Mouse (Mus musculus) hindbrain, embryonic 11.5 days (tissue): ENCODE results near the gene C2cd4a. TPM values are rescaled to one million over a fixed set of nuclear protein-coding genes. Genes with fewer than 3 reads are reported as not detected.

Experiments
- ATAC-seq: fragments of 200-750 bp; cut with Nextera tagmentation; 2 replicates; pipeline ENCODE4 v1.8.0; 2017; ENCODE audit warnings: mild to moderate bottlenecking, moderate TSS enrichment, moderate library complexity; ENCODE audit not compliant: low FRiP score
- DNase-seq: peaks from one replicate; pipeline ENCODE4 v3.0.0-alpha.2; 2015; ENCODE audit warnings: low spot score
- H3K27ac ChIP-seq: fragments of 300-500 bp; sonication (generic); 2 replicates; pipeline ENCODE4 v1.5.1; 2014; ENCODE audit warnings: mild to moderate bottlenecking, low read depth, low read length
- H3K27me3 ChIP-seq: fragments of 300-500 bp; sonication (generic); 2 replicates; pipeline ENCODE4 v1.6.1; 2014; ENCODE audit warnings: mild to moderate bottlenecking, low read length, moderate library complexity, mixed read lengths; ENCODE audit not compliant: control insufficient read depth, insufficient read depth
- H3K36me3 ChIP-seq: fragments of 300-500 bp; sonication (generic); 2 replicates; pipeline ENCODE4 v1.6.1; 2014; ENCODE audit warnings: mild to moderate bottlenecking, low read length, moderate library complexity, mixed read lengths; ENCODE audit not compliant: control insufficient read depth, insufficient read depth
- H3K4me1 ChIP-seq: fragments of 300-500 bp; sonication (generic); replicated peaks from 2 replicates; pipeline ENCODE4 v1.6.1; 2014; ENCODE audit warnings: low read length, mixed read lengths; ENCODE audit not compliant: control insufficient read depth, insufficient read depth
- H3K4me2 ChIP-seq: fragments of 300-500 bp; sonication (generic); replicated peaks from 2 replicates; pipeline ENCODE4 v1.6.1; 2014; ENCODE audit warnings: mild to moderate bottlenecking, low read depth, low read length
- H3K4me3 ChIP-seq: fragments of 300-500 bp; sonication (generic); 2 replicates; pipeline ENCODE4 v1.5.1; 2014; ENCODE audit warnings: low read depth, low read length
- H3K9ac ChIP-seq: fragments of 300-500 bp; sonication (generic); 2 replicates; pipeline ENCODE4 v1.6.1; 2014; ENCODE audit warnings: low read depth, low read length
- H3K9me3 ChIP-seq: fragments of 300-500 bp; sonication (generic); 2 replicates; pipeline ENCODE4 v1.6.1; 2016; ENCODE audit warnings: low read length; ENCODE audit not compliant: control insufficient read depth
- WGBS: fragments of 180-500 bp; shearing (Covaris S2); extraction: QIAGEN DNeasy Blood & Tissue Kit; methylation state at CpG from one replicate; pipeline ENCODE4 v1.1.7; 2014; 5-methylcytosine and 5-hydroxymethylcytosine counted together
- polyA plus RNA-seq: library from polyadenylated mRNA; unstranded; fragments of >200 nt; fragmentation: Nextera tagmentation; extraction: Ambion mirVana; gene quantifications from 2 replicates; pipeline ENCODE4 v1.2.1, GENCODE M21; 2014

The C2cd4a gene
- polyA plus RNA-seq, 1 experiment from 2014 or later = not detected

DNA sequence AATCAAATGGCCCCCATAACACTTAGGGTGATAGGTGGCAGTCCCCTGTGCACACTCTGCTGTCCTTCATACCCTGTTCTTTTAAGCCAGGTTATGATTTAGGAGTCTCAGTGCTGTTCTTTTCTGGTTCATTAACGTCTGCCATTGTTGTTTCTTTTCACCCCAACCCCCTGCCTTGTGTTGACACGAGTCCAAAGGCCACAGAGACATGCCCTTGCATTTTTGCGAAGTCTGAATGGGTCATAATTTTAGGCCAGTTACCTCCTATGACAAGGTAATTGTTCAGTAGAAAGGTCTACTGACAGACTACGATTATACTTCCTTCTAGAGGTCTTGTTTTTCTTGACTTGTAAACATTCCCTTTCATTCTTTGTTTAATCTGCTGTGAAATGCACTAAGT lies 31.9 kb upstream of the C2cd4a start:
- ATAC-seq (no peak), DNase-seq (no peak)
- Histone ChIP-seq H3K27ac (no peak overlapping the region), H3K4me1 (no peaks in the 10 kb centered on the region), H3K9me3 (no peaks in the 10 kb centered on the region), H3K4me3 (no peak overlapping the region), H3K4me2 (no peak overlapping the region), H3K36me3 (no peaks in the 10 kb centered on the region), H3K9ac (no peak overlapping the region), H3K27me3 (no peaks in the 10 kb centered on the region)
- WGBS = 33% methylated on average over 4 of the region's 4 CpGs

DNA sequence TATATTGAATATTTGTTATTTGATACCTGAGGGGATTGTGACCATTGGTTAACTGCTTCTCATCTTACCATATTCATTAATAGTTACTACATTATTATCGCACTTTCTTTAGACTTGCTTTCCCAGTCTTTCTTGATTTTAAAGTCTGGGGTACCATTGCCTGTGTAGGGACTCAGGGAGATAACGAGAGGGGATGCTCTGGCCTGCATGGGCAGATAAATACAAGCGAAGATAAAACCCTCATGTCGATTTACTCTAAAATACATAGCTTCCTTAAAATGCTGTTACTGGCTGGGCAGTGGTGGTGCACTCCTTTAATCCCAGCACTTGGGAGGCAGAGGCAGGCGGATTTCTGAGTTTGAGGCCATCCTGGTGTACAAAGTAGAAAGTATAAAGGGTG lies 31.2 kb upstream of the C2cd4a start:
- DNase-seq = no peak
- H3K9me3 ChIP-seq = no peaks in the 10 kb centered on the region
- H3K4me2 ChIP-seq = no peak overlapping the region
- H3K4me1 ChIP-seq = no peaks in the 10 kb centered on the region
- H3K27ac ChIP-seq = no peak overlapping the region
- ATAC-seq = no peak
- no peak overlapping the region for H3K4me3 ChIP-seq
- H3K9ac ChIP-seq = no peak overlapping the region
- H3K36me3 ChIP-seq = no peaks in the 10 kb centered on the region
- H3K27me3 ChIP-seq = no peaks in the 10 kb centered on the region
- 90% methylated on average over 5 of the region's 5 CpGs for WGBS

DNA sequence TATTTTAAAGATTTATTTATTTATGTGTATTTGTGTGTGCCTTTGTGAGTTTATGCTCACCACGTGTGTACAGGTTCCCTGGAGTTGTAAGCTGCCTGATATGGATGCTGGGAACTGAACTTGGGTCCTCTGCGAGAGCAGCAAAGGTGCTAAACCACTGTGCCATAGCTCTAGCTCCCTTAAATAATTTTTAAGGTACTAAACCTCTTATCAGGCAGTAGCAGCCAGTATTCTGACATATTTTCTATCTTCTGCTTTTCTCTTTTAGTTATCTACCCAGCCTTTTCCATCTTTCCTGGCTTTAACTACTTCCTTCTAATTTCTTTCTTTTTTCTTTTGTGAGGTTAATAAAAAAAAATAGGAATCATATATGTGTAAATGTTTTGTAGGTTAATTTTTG lies 28.1 kb upstream of the C2cd4a start:
- DNase-seq (no peak), ATAC-seq (no peak)
- no peaks in the 10 kb centered on the region for H3K9me3 ChIP-seq
- no peak overlapping the region for H3K4me2 ChIP-seq
- H3K36me3 ChIP-seq = no peaks in the 10 kb centered on the region
- no peaks in the 10 kb centered on the region for H3K27me3 ChIP-seq
- 88% methylated on average over 2 of the region's 2 CpGs for WGBS
- H3K4me3 ChIP-seq = no peak overlapping the region
- H3K9ac ChIP-seq = no peak overlapping the region
- no peaks in the 10 kb centered on the region for H3K4me1 ChIP-seq
- no peak overlapping the region for H3K27ac ChIP-seq

DNA sequence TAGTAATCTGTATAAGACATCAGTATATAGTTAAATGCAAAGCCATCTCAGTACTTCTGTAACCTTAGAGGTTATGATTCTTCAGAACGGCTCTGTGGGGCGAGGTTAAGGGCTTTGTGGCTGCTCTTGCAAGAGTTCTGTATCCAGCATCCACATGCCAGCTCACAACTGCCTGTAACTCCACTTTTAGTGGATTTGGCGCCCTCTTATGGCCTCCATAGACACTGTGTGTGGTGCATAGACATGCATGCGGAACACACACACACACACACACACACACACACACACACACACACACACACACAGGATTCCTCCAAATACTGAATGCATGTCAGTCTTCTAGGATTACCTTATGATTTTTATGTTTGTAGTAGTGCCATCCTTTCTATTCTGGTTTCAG lies 19.0 kb upstream of the C2cd4a start:
- Histone ChIP-seq H3K27ac (no peak overlapping the region), H3K4me1 (no peaks in the 10 kb centered on the region), H3K4me3 (no peak overlapping the region), H3K9ac (no peak overlapping the region), H3K36me3 (no peaks in the 10 kb centered on the region), H3K9me3 (no peaks in the 10 kb centered on the region), H3K4me2 (no peak overlapping the region), H3K27me3 (no peaks in the 10 kb centered on the region)
- DNase-seq = no peak
- WGBS = 82% methylated on average over 4 of the region's 4 CpGs
- ATAC-seq = no peak

DNA sequence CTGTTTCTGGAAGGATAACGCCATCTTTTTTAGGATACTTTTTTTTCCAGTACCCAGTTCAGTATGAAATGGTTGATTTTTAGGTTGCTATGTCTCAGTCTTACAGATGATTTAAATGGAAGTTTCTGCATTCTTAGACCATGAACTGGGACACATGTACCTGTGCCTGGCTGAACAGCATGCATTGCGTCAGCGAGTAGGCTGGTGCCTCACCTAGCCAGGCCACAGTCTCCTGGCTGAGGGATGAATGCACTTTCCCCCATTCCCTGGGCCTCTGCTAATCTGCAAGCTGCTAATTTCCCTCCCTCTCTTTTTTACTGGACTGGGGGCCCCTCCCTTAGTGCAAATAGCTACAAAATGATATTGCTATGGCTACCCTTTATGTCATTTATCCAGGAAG lies 17.7 kb upstream of the C2cd4a start:
- 95% methylated on average over 3 of the region's 3 CpGs for WGBS

DNA sequence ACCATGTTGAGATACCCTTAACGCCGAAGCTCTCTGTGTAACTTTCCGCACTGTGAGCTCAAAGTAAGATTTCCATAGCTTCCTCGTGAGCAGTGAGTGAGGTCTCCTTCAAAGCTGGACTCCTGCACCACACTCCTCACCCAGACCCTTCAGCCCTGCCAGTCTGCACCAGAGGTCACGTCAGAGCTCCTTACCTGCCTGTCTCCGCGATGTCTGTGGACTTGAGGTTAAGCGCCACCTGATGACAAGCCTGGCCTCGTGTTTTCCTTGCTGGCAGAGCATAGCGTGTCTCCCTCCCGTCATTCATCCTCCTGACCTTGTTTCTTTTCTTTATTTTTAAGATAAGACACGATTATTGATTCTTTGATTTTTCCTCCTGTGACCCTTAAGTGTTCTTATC lies 17.3 kb upstream of the C2cd4a start:
- H3K27me3 ChIP-seq = no peaks in the 10 kb centered on the region
- H3K4me3 ChIP-seq = no peak overlapping the region
- H3K36me3 ChIP-seq = no peaks in the 10 kb centered on the region
- no peaks in the 10 kb centered on the region for H3K9me3 ChIP-seq
- WGBS = 84% methylated on average over 12 of the region's 12 CpGs
- H3K4me2 ChIP-seq = no peak overlapping the region
- no peak overlapping the region for H3K9ac ChIP-seq
- no peak overlapping the region for H3K27ac ChIP-seq
- no peak for DNase-seq
- no peaks in the 10 kb centered on the region for H3K4me1 ChIP-seq
- no peak for ATAC-seq

More for the DNA sequence above, 17.7 kb upstream of the C2cd4a start:
- H3K9me3 ChIP-seq = no peaks in the 10 kb centered on the region
- H3K27me3 ChIP-seq = no peaks in the 10 kb centered on the region
- no peak overlapping the region for H3K9ac ChIP-seq
- no peak overlapping the region for H3K4me3 ChIP-seq
- H3K4me2 ChIP-seq = no peak overlapping the region
- H3K27ac ChIP-seq = no peak overlapping the region
- no peaks in the 10 kb centered on the region for H3K36me3 ChIP-seq
- H3K4me1 ChIP-seq = no peaks in the 10 kb centered on the region
- no peak for DNase-seq
- ATAC-seq = no peak

DNA sequence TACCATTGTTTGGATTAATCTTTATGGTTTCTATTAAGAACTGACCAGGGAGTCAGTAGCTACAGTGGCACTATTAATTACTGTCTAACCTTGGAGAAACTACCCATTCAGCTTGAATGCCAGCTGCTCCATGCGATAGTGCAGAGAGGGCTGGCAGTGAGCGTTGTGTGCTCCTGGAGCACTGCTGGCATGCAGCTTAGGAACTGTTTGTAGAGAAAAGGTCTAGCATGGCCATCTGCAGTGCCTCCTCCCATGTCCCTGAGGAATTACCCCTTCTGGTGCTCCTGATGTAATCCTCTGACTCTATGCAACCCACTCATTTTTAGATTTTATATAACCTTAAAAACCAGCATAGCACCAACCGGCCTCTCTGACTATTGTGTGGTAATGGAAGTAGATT lies 15.5 kb upstream of the C2cd4a start:
- WGBS = 88% methylated on average over 3 of the region's 3 CpGs
- Histone ChIP-seq H3K4me1 (no peaks in the 10 kb centered on the region), H3K4me3 (no peak overlapping the region), H3K9me3 (no peaks in the 10 kb centered on the region), H3K27me3 (no peaks in the 10 kb centered on the region), H3K4me2 (no peak overlapping the region), H3K27ac (no peak overlapping the region), H3K9ac (no peak overlapping the region), H3K36me3 (no peaks in the 10 kb centered on the region)
- no peak for DNase-seq
- ATAC-seq = no peak

DNA sequence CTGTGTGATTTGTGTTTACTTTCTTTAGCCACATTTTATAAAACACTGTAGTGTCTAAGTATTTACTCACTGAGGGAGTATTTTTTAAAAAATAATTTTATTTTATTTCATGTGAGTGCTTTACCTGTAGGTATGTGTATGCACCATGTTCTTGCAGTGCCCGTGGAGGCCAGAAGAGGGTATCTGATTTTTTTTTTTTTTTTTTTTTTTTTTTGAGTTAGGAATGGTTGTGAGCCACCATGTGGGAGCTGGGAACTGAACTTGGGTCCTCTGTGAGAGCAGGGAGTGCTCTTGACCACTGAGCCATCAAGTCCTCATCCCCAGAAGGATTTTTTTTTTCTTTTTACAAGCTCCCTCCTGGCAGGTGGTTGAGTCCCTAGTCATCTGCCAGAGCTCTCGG lies 14.0 kb upstream of the C2cd4a start:
- Histone ChIP-seq H3K4me1 (no peaks in the 10 kb centered on the region), H3K4me3 (no peak overlapping the region), H3K27ac (no peak overlapping the region), H3K36me3 (no peaks in the 10 kb centered on the region), H3K4me2 (no peak overlapping the region), H3K9ac (no peak overlapping the region), H3K9me3 (no peaks in the 10 kb centered on the region), H3K27me3 (no peaks in the 10 kb centered on the region)
- whole genome bisulfite sequencing = 97% methylated on average over 2 of the region's 2 CpGs
- DNase-seq = no peak
- ATAC-seq = no peak

DNA sequence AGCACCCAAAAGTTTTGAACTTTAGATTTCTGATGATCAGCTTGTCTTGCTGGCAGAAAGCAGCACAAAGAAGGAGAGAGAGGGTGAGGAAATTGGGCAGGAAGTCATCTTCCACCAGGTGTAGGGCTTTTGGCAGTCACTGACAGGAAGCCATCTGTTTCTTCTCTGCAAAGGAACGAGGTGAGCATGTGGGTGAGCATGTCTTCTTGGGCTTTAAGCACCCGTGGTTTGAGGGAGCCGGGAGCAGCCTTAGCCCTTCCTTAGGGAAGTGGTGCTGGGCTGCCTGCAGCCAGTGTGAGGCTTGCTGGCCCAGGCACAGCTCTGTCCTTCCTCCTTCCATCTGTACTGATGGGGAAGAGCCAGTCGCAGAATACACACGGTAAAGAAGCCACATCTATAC lies 13.5 kb upstream of the C2cd4a start:
- no peak for DNase-seq
- Histone ChIP-seq H3K4me3 (no peak overlapping the region), H3K9ac (no peak overlapping the region), H3K36me3 (no peaks in the 10 kb centered on the region), H3K27ac (no peak overlapping the region), H3K27me3 (no peaks in the 10 kb centered on the region), H3K9me3 (no peaks in the 10 kb centered on the region), H3K4me1 (no peaks in the 10 kb centered on the region), H3K4me2 (no peak overlapping the region)
- WGBS = 90% methylated on average over 5 of the region's 5 CpGs
- no peak for ATAC-seq
